Mouse (Mus musculus) stomach, embryonic 16.5 days (tissue): ENCODE measurements around the gene Ddx1. TPM values are rescaled to one million over a fixed set of nuclear protein-coding genes. Genes with fewer than 3 reads are reported as not detected.

Experiments used
- ATAC-seq: fragments of 200-750 bp; cut with Nextera tagmentation; 2 replicates; pipeline ENCODE4 v1.8.0; 2017; ENCODE audit warnings: moderate number of reproducible peaks, moderate TSS enrichment; ENCODE audit not compliant: insufficient read depth, low FRiP score
- H3K27ac ChIP-seq: fragments of 300-500 bp; sonication (generic); 2 replicates; pipeline ENCODE4 v1.5.1; 2014; ENCODE audit warnings: low read length
- H3K27me3 ChIP-seq: fragments of 300-500 bp; sonication (generic); 2 replicates; pipeline ENCODE4 v1.6.1; 2014; ENCODE audit warnings: low read length, control low read depth, mixed read lengths; ENCODE audit not compliant: control insufficient read depth, insufficient read depth
- H3K36me3 ChIP-seq: fragments of 300-500 bp; sonication (generic); 2 replicates; pipeline ENCODE4 v1.6.1; 2014; ENCODE audit warnings: low read length; ENCODE audit not compliant: control insufficient read depth, insufficient read depth
- H3K4me1 ChIP-seq: fragments of 300-500 bp; sonication (generic); 2 replicates; pipeline ENCODE4 v1.6.1; 2014; ENCODE audit warnings: low read length, control low read depth, mixed read lengths; ENCODE audit not compliant: control insufficient read depth, insufficient read depth
- H3K4me2 ChIP-seq: fragments of 300-500 bp; sonication (generic); 2 replicates; pipeline ENCODE4 v1.6.1; 2014; ENCODE audit warnings: low read depth, low read length, mixed read lengths
- H3K4me3 ChIP-seq: fragments of 300-500 bp; sonication (generic); replicated peaks from 2 replicates; pipeline ENCODE4 v1.5.1; 2014; ENCODE audit warnings: mild to moderate bottlenecking, low read length
- H3K9ac ChIP-seq: fragments of 300-500 bp; sonication (generic); 2 replicates; pipeline ENCODE4 v1.6.1; 2014; ENCODE audit warnings: low read length
- H3K9me3 ChIP-seq: fragments of 300-500 bp; sonication (generic); replicated peaks from 2 replicates; pipeline ENCODE4 v1.6.1; 2016; ENCODE audit warnings: low read length, control low read depth; ENCODE audit not compliant: control insufficient read depth
- WGBS: fragments of 180-500 bp; shearing (Covaris S2); extraction: QIAGEN DNeasy Blood & Tissue Kit; methylation state at CpG from one replicate; pipeline ENCODE4 v1.1.7; 2014; 5-methylcytosine and 5-hydroxymethylcytosine counted together
- polyA plus RNA-seq: library from polyadenylated mRNA; unstranded; fragments of >200 nt; fragmentation: Nextera tagmentation; extraction: Ambion mirVana; gene quantifications from 2 replicates; pipeline ENCODE4 v1.2.1, GENCODE M21; 2015

Ddx1 gene
- polyA plus RNA-seq, 1 experiment from 2014 or later: 134 TPM

GRCm38 (mm10) chr12:13177606-13178005 lies 71.4 kb downstream of the Ddx1 start:
- no peaks in the 10 kb centered on the region; the same call in 1 of the 2 replicates for H3K27me3 ChIP-seq
- H3K4me1 ChIP-seq: peaks cover 21% of the 10 kb centered on the region
- ATAC-seq: no peak
- no peak overlapping the region for H3K4me2 ChIP-seq
- no peak overlapping the region for H3K9ac ChIP-seq
- no peak overlapping the region for H3K27ac ChIP-seq
- no peak overlapping the region for H3K4me3 ChIP-seq
- H3K9me3 ChIP-seq: no peaks in the 10 kb centered on the region
- no peaks in the 10 kb centered on the region for H3K36me3 ChIP-seq
- WGBS: 48% methylated on average over 6 of the region's 6 CpGs

GRCm38 (mm10) chr12:13176927-13177326 lies 72.1 kb downstream of the Ddx1 start:
- Histone ChIP-seq H3K27ac (peak overlapping the region; percentile 25), H3K9me3 (no peaks in the 10 kb centered on the region), H3K4me2 (no peak overlapping the region), H3K27me3 (no peaks in the 10 kb centered on the region), H3K36me3 (no peaks in the 10 kb centered on the region), H3K4me1 (peaks cover 21% of the 10 kb centered on the region), H3K9ac (no peak overlapping the region), H3K4me3 (no peak overlapping the region)
- no peak; the same call in 1 of the 2 replicates for ATAC-seq
- 34% methylated on average over 3 of the region's 3 CpGs for WGBS

- Histone ChIP-seq H3K4me1 (peaks cover 18% of the 10 kb centered on the region), H3K27me3 (no peaks in the 10 kb centered on the region), H3K9ac (no peak overlapping the region), H3K27ac (peak overlapping the region; percentile 38; the same call in 1 of the 2 replicates), H3K4me2 (no peak overlapping the region), H3K9me3 (no peaks in the 10 kb centered on the region), H3K36me3 (no peaks in the 10 kb centered on the region), H3K4me3 (no peak overlapping the region)
- WGBS: 18% methylated on average over 2 of the region's 2 CpGs
- peak; percentile 34; the same call in 1 of the 2 replicates for ATAC-seq
Measured at GRCm38 (mm10) chr12:13176136-13176535, 72.9 kb downstream of the Ddx1 start.

GRCm38 (mm10) chr12:13174022-13174421 lies 75.0 kb downstream of the Ddx1 start:
- no peaks in the 10 kb centered on the region for H3K36me3 ChIP-seq
- no peak overlapping the region for H3K4me3 ChIP-seq
- 56% methylated on average over 6 of the region's 6 CpGs for WGBS
- no peak overlapping the region for H3K27ac ChIP-seq
- ATAC-seq: no peak
- no peaks in the 10 kb centered on the region for H3K27me3 ChIP-seq
- H3K9me3 ChIP-seq: no peaks in the 10 kb centered on the region
- H3K4me1 ChIP-seq: peaks cover 6% of the 10 kb centered on the region
- H3K9ac ChIP-seq: no peak overlapping the region
- no peak overlapping the region for H3K4me2 ChIP-seq

- no peak overlapping the region for H3K9ac ChIP-seq
- no peak overlapping the region for H3K4me2 ChIP-seq
- ATAC-seq: no peak
- no peak overlapping the region for H3K27ac ChIP-seq
- no peaks in the 10 kb centered on the region for H3K4me1 ChIP-seq
- no peak overlapping the region for H3K4me3 ChIP-seq
- 83% methylated on average over 1 of the region's 1 CpGs for WGBS
- no peaks in the 10 kb centered on the region for H3K36me3 ChIP-seq
- no peaks in the 10 kb centered on the region for H3K27me3 ChIP-seq
- no peaks in the 10 kb centered on the region for H3K9me3 ChIP-seq
Measured at GRCm38 (mm10) chr12:13168073-13168472, 80.9 kb downstream of the Ddx1 start.

- 78% methylated on average over 5 of the region's 5 CpGs for WGBS
- Histone ChIP-seq H3K27me3 (no peaks in the 10 kb centered on the region), H3K27ac (no peak overlapping the region), H3K4me1 (no peaks in the 10 kb centered on the region), H3K4me2 (no peak overlapping the region), H3K36me3 (no peaks in the 10 kb centered on the region), H3K4me3 (no peak overlapping the region), H3K9me3 (no peaks in the 10 kb centered on the region), H3K9ac (no peak overlapping the region)
- ATAC-seq: no peak
Measured at GRCm38 (mm10) chr12:13167116-13167515, 81.9 kb downstream of the Ddx1 start.

Other genes with a start within 250 kb of the Ddx1 start
- 23.6 and 25.6 TPM in 2 replicates for gene Nbas, start 19.9 kb upstream of the Ddx1 start, polyA plus RNA-seq